Mouse (Mus musculus) left cerebral cortex, adult 18-20 months (tissue): ENCODE data around the gene Scaf8. TPM values are rescaled to one million over a fixed set of nuclear protein-coding genes. Genes with fewer than 3 reads are reported as not detected.

Source experiments
- DNase-seq, 2 experiments: peaks; one replicate each; pipeline ENCODE4 v3.0.0; 2021 to 2022; ENCODE audit warnings: low spot score in 2 of 2, mixed read lengths in 1 of 2
- total RNA-seq, 2 experiments: library from RNA; stranded (reverse); gene quantifications; 2 replicates each; pipeline ENCODE4 v1.2.3; 2021

Scaf8 gene
- total RNA-seq, 2 experiments from 2014 or later: 54.9 to 57.5 TPM

DNA sequence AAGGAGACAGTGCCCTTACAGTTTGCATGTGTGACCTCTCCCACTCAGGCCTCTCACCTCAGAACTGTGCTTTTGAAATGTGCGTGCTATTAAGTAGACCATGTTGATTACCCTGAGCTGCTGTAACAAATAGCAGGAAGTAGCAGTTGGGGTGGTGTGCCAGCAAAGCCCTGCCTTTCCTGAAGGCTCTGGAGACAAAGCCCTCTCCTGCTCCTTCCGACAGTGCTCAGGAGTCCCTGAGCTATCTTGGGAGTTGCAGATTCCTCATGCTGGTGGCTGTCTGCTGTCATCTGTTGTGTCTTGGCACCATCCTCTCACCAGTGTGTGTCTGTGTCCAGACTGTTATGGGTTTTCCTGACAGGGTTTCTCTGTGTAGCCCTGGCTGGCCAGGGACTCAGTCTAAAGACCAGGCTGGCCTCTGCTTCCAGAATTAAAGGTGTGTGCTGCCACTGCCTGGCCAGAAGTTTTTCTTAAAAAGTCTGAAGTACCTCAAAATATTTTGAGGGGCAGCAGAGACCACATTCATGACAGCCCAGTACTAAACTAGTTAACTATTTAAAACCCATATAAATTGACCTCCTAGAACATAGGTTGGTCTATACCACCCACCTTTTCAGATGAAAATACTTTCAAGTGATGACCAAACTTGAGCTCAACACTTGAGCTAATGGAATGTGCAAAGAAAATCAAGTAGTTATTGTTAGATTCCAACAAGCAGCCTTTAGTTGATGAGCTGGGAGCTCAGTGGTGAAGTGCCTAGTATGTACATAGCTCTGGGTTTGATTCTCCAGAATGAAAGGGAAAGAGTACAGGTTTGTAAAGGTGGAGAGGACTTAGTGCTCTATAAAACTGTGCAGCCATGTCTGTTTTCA, 92.0 kb downstream of the Scaf8 start:
- no peak for DNase-seq

DNA sequence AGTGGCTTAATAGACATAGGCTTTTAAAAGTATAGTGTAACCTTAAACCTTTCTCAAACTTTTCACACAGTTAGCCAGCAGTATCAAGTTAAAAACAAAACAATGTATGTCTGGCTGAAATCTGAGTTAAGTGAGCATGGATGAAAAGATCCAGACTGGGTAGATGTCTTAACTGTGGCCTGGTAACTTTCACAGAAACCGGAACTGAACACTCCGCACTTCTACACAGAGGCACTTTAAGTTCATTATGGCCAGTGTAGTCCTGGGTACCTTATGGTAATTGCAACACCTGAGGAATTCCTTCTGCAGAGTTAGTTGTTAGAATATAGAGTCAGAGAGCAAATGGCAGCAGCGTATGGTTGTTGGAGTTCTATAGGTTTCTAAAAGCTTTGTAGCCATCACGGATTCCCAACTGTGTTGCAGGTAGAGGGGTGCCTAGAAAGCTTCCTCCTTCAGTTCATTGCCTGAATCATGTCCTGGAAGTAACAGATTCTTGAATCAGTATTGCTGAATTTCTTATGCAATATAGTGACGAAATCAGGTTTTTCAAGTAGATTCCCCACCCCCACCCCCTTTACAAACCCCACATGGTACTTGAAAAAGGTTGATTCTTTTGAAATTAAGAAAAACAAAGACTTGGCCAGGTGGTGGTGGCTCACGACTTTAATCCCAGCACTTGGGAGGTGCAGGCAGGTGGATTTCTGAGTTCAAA, 92.9 kb downstream of the Scaf8 start:
- no peak for DNase-seq

DNA sequence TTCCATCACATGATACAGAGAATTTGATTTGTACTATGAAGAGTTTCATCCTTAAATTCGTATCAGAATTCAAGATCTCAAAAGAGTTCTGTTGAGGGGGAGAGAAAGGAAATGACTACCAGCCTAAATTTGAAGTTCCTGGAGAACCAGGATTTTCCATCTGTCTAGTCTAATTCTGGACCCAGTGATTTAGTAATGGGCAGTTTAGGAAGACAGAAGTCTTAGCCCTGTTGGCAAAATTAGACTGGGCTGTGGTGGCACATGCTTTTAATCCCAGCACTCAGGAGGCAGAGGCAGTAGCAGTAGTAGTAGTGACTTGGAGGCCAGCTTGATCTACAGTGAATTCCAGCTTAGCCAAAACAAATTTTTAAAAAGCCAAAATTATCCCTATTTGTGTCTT, 93.7 kb downstream of the Scaf8 start:
- no peak for DNase-seq

DNA sequence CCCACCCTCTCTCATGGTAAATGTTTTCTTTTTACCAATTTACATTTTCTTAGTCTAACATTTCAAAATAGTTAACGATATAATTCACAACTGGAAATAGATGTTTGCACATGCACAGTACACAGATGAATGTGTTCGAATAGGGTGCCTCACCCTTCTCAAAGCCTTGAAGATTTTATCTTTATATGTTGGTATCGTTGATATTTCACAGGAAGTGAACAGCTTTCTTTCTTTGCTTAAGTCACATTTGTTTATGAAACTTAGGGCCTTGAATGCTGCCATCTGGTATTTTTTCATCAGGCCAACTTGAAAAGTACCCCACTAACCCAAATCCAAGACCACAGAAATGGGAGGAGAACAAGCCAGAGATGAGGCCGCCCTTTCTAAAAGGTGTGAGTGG, 94.8 kb downstream of the Scaf8 start:
- no peak for DNase-seq

DNA sequence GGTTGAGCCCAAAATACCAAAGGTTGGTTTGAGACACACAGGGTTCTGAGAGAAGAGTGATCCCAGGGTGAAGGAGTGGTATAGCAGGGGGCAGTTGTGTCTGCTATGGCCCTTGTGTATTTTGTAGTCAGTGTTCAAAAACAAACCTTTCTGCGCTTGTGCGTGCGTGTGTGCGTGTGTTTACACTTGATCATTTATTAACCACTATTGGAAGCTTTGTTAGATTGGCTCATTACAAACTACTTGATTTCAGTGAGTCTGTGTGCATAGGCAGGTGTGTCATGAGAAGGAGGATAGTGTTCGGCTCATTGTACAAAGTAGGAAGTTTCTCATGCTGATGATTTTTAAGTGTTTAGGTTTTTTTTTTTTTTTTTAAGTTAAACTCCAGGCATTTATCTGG, 95.4 kb downstream of the Scaf8 start:
- DNase-seq: no peak

DNA sequence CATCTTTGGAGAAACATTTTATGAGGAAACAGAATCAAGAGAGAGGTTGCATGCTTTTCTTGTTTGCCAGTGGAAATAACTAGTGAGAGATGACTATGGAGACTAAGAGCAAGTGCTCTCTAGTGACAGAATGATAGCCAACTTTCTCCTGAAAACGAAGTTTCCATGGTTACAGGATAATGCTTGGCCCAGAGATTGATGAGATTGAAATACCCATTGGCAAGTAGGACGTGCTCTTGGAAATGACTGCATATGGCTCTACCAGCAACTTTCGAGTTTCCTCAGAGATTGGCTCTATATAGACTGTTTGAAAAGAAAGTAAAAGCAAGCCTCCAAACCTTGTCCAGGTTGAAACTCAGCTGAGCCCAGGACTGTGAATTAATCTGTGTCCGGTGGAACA, 97.3 kb downstream of the Scaf8 start:
- no peak for DNase-seq

DNA sequence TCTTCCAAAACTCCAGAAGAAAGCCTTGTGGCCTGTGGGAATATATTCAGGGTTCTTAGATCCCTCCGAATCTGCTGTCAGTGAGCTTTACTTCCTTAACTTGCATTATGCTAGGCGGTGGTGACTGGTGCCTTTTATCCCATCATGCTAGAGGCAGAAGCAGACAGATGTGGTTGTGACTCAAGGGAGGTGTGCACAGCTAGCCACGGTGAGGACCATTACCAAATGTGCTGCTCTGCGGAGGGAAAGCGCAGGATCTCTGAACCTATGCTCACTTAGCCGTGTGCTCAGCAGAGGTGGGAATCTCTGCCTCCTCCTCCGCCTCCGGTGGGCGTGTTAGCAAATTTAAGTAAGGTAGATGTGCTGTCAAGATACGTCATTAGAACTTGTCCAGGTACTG, 98.1 kb downstream of the Scaf8 start:
- no peak for DNase-seq

DNA sequence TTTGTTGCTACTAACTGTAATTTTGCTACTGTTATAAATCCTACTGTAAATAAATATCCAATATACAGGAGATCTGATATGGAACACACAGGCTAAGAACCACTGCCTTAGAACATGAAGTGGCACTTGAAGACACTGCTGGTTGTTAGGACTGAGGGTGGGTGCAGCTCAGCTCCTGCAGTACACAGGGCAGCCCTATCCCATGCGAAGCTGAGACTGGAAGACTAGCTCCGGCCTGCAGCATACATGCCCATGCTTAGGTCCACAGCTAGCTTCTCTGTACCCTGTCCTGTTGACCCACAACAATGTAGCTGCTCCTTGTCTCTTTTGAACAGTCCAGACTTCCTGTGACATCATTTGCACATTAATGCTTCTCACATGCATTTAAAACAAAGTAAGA, 100.1 kb downstream of the Scaf8 start:
- DNase-seq: no peak

DNA sequence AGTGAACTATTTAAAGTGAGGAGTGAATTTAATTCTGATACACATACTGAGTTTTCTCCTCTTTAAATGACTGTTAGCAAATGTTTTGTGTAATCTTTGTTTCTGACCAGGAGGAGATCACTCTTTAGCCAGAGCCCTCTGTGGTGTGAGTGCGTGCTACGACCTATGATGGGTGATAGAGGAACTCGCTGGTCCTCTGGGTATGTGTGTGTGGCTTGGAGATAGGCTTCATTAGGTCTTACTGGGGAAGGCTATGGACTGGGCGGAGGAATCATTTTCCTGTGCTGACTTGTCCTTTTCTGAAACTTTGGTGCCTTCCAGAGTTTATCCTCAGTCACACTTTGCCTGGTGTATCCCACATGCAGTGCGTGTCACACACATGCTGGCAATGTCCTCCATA, 102.3 kb downstream of the Scaf8 start:
- DNase-seq: no peak

DNA sequence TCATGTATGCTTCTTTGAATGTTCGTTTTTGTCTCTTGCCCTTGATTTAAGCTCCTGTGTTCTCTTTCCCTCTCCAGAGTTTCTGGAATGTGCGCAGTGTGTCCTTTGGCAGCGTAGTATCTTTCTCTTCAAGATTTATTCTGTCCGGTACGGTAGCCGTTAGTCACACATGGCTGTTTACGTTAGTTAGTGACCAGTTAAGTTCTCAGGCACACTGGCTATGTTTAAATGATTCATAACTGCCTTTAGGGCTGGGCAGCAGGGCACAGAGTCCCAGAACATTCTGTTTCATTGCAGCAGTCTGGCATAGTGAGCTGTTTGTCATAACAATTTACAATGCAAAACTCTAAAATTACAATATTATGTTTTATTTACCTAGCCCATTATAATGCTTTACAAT, 103.6 kb downstream of the Scaf8 start:
- DNase-seq: no peak

DNA sequence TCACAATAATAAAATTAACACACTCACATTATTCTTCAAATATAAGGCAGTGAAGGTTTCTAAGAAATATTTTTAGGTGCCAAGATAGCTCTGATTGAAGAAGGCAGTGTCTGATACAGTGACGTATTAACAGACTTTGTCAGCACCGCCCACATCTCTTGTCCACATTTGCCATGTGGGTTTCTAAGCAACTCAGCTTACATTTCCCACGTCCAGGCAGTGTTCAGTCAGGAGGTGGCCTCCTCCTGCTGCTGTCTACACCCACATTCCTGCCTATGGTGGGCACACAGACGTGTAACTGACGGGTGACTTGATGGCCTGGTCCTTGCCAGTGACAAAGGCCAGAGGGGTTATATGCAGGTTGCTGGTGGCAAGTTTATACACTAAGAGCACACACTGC, 104.1 kb downstream of the Scaf8 start:
- peak; percentile 34 to 54 for DNase-seq

DNA sequence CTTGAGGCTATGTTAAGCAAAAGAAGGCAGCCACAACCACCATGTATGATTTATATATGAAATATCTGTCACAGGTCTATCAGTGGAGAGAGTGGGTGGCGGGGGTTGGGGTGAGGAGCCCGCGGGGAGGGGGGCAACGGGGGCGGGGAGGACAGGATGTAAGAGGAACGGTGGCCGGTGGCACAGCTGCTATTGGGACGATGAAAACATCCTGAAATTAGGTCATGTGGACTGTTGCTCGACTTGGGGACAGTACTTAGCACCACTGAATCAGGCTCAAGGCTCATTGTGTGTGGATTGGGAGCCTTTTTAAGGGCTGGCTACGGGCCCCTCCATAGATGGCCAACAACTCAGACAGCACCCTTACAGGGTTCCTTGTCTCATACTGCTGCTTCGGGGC, 105.4 kb downstream of the Scaf8 start:
- no peak for DNase-seq

DNA sequence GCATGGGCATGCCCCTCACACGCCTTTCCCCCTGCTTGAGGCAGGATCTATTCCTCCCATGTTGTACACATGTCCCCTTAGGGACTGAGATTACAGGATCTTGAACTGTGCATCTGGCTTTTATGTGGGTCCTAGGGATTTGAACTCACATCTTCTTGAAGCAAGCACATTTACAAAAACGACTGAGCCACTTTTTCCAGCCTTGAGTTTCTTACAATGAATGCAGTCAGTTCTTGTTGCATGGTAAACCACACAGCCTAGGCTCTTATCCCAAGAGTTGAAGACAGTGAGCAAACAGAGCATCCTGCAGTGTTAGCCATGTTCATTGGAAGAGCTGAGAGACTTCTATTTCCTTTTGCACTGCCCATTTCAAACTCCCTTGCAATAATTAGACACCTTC, 108.3 kb downstream of the Scaf8 start:
- no peak for DNase-seq

DNA sequence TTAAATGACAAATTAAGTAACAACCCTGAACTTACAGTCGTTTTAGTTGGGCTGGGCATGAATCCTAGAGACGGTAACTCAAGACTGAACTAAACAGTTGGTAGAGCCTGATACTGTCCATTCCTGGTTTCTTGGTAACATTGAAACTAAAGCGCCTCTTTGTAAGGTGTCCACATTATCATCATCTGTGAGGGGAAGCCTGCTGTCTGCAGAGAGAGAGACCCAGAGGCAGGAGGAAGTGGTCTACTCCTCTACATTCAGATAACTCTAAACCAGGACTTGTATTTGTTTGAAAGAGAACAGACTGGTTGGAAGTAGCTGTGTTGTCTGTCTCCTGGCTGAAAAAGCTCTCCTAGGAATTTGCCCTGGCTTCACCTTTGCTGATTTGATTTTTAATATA, 108.9 kb downstream of the Scaf8 start:
- no peak for DNase-seq

DNA sequence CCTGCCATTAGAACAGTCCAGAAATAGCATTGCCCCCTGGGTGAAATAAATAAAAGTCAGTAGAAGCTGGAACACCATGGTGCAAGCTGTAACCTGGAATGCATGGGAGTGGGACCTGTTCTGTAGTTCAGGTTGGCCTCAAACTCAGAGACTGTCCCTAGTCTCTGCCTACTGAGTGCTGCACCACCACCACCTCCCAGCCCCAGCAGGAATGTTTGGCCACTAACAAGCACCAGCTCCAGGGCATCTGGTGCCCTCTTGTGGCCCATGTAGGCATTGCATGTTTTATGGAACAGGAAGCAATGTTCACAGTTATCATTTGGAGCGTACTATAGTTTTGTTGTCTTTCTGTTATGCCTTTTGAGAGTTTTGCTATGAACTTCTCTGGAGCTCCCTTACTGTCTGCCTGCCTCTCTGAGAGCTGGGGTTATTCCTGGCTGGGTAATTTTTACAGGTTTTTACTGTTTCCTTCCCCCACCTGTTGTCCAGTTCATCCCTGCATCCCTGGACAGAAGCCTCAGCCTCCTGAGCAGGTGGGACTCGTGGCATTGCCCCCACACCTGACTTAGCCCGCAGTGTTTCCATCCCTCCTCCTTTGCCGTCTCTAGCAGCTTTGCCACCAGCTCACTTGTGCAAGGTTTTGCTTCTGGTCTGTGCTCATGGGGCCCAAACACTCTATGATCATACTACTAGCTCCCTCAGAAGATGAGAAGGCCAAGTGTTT, 109.8 kb downstream of the Scaf8 start:
- peak; percentile 86 to 93 for DNase-seq

DNA sequence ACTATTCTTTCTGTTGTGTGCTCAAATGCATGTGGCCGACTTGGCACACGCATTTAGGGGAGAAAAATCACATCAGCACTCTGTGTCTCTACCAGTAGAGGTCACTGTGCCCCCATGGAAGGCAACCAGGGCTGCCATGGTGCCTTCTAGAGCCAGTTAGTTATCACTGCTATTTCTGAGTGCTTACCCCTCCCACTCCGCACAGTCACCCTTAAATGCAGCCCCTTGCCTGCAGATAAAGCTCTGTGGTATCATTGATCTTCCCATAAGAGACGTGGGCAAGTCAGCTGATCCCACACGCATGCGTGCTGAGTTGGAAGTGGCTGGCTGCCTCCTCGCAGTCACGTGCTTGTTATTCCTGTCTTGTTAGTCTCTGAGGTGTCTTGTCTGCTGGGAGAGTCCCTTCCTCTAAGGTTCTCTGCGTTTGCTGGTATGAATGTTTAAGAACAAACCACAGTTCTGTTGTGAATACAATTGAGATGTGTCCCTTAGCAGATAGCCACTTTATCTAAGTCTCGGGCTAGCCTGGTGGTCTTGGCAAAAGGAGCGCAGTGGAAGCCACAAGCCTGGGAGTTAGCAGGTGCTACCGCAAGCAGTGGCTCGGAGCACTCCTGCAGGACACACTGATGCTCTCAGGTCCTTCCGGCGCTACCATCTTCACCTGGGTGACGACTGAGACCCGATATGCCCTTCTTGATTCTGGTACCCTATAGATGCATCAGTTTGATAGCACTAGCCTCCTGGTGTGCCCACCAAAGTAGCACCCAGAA, 115.6 kb downstream of the Scaf8 start:
- DNase-seq: peak; percentile 57 to 66

DNA sequence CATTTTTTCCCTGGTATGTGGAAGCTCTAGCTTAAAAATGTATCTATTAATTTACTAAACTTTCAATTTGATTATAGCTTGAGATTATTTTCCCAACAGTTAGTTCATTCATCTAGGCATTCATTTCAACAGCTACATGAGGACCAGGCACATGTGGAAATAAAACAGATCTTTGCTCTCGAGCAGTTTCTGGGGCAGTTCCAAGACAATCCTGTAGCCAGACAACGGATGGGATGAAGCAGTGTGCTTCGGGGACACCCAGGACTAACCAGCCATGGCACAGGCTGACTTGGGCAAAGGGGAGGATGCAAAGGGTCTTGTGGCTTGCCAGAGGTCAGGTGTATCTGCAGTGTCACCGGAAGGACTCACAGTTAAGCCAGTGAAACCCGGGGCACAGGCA, 117.9 kb downstream of the Scaf8 start:
- DNase-seq: no peak

DNA sequence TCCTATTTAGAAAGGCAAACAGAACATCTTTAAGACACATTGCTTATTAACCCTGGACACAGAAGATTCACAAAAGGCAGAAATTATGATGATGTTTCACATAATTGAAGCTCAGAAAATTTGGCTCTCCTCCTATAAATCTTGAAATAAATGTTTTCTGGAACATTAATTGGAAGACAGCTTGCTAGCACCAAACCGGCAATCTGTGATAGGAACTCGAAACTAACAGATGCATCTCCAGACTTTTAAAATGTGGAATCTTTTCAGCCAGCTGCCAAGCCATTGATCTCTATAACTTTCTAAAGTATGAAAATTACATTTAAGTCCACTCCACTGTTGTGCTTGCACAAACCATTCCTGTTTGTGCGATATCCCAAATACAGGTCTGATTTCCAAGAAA, 128.9 kb downstream of the Scaf8 start:
- no peak for DNase-seq

DNA sequence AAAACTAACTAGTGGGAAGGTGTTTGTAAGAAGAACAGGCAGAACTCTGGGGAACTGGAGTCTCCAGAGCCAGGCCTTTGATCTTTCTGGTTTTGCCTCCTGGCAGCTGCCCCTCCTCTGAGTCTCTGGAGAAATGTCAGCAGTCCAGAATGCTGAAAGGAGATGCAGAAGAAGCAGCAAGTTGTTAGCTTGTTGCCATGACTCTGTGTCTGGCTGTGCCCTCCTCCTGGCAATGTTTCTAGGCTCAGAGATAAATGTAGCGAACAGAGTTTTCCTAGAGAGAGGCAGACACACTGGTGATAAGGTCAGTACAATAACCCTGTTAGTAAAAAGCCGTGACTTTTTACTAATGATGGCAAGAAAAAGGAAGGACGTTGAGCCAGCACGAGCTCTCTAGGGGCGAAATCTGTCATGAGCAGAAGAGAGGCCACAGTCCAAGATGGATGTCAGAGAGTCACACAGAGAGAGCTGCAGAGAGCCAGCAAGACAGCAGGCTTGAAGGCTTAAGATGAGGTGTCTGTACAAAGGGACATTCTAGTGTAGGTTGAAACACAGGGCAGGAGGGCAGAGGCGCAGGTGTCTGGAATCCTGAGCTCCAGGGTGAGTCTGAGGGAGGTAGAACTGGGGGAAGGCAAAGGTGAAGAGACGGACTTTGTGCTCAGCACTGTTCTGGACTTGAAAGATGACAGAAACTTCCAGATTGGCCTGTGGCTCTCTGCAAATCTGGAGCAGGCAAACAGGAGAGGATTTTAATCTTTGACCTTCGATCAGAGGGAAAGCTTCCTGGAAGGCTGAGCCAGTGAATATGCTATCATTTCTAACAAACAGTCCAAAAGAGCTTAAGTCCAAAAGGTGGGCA, 130.3 kb downstream of the Scaf8 start:
- DNase-seq: no peak

DNA sequence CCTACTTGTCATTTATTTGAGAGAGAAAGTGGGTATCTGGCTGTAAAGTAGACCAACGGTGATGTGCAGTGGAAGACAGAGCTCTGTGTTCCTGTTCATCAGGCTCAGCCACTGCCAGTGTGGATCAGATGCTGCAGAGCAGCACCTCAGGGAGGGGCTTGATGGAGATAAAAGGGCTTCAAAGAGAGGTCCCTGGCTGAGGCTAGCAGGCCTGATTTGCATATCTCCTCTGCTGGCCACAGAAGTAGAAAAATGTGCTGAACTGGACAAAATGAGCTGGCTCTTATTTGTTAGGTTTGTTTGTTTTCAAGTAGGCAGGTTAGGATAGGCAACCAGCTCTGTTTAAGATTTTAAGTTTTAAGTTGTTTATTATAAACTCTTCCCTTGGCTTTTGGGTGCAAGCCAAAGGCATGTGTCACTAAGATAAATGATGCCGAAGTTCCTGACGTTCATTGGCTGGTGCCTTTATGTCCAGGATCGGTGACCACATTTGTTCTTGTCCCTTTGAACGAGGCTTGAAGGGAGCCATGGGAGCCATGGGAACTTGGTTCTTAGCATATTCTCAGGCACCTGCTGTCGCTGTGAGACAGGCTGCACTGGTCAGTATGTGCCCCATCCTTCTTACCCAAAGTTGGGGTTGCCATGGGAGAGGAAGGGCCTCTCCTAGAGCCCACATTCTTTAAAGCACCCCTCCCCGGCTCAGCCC, 132.0 kb downstream of the Scaf8 start:
- no peak for DNase-seq
